Mouse (Mus musculus) urinary bladder, postnatal 4 days (tissue): ENCODE measurements at regions not wholly inside any gene's neighbourhood (a gene's known extent, or its start where the extent isn't known, plus 50 kb on each side); places are given as distances from the start of the nearest gene placed in this dataset.
A peak's percentile ranks its signal among the peaks of the same experiment; 100 is the strongest.

Experiments used
- DNase-seq, 2 experiments: peaks; one replicate each; pipeline ENCODE4 v3.0.0; 2021 to 2022; ENCODE audit warnings: low spot score in 2 of 2

- no peak for DNase-seq
Measured at GRCm38 (mm10) chr13:101625922-101626321, 142.1 kb downstream of the Pik3r1 start.

GRCm38 (mm10) chr13:101624179-101624581 is 143.8 kb downstream of the Pik3r1 start:
- DNase-seq, result no peak

GRCm38 (mm10) chr13:101622649-101623048 is 145.4 kb downstream of the Pik3r1 start:
- no peak for DNase-seq

- no peak for DNase-seq
Measured at GRCm38 (mm10) chr13:101620660-101621059, 147.4 kb downstream of the Pik3r1 start.

- DNase-seq, result no peak
Measured at GRCm38 (mm10) chr13:101619154-101619553, 148.9 kb downstream of the Pik3r1 start.

GRCm38 (mm10) chr13:101612786-101613185 is 155.2 kb downstream of the Pik3r1 start:
- DNase-seq, result no peak

GRCm38 (mm10) chr13:101611725-101612124 is 156.3 kb downstream of the Pik3r1 start:
- DNase-seq, result no peak

- DNase-seq, result no peak
Measured at GRCm38 (mm10) chr13:101606184-101606730, 161.8 kb downstream of the Pik3r1 start.

- DNase-seq, result no peak
Measured at GRCm38 (mm10) chr13:101605685-101606084, 162.3 kb downstream of the Pik3r1 start.

GRCm38 (mm10) chr13:101605051-101605450 is 163.0 kb downstream of the Pik3r1 start:
- no peak for DNase-seq

GRCm38 (mm10) chr13:101598126-101598485 is 169.9 kb downstream of the Pik3r1 start:
- no peak for DNase-seq

- peak in 1 of 2 experiments; percentile 24 for DNase-seq
Measured at GRCm38 (mm10) chr13:101597243-101598125, 170.5 kb downstream of the Pik3r1 start.

- DNase-seq, result no peak
Measured at GRCm38 (mm10) chr13:101594511-101595175, 173.4 kb downstream of the Pik3r1 start.

- no peak for DNase-seq
Measured at GRCm38 (mm10) chr13:101592355-101592754, 175.7 kb downstream of the Pik3r1 start.

GRCm38 (mm10) chr13:101588905-101589304 is 179.1 kb downstream of the Pik3r1 start:
- no peak for DNase-seq

GRCm38 (mm10) chr13:101586787-101587186 is 181.2 kb downstream of the Pik3r1 start:
- no peak for DNase-seq

GRCm38 (mm10) chr13:101576481-101576880 is 191.5 kb downstream of the Pik3r1 start:
- DNase-seq, result no peak

- no peak for DNase-seq
Measured at GRCm38 (mm10) chr13:101572809-101573590, 195.0 kb downstream of the Pik3r1 start.

- DNase-seq, result no peak
Measured at GRCm38 (mm10) chr13:101572246-101572645, 195.8 kb downstream of the Pik3r1 start.

GRCm38 (mm10) chr13:101570034-101570433 is 198.0 kb downstream of the Pik3r1 start:
- no peak for DNase-seq

GRCm38 (mm10) chr13:101568985-101569631 is 198.9 kb downstream of the Pik3r1 start:
- no peak for DNase-seq
